Mouse (Mus musculus) C2C12 (cell line): Measurements from ENCODE around the gene Fut8.

Source experiments
- CEBPB ChIP-seq: IDR thresholded peaks from one replicate; pipeline ENCODE4 v1.6.1; 2011; ENCODE audit warnings: low read depth, mild to moderate bottlenecking, control low read depth, moderate library complexity
- CTCF ChIP-seq: IDR thresholded peaks from one replicate; pipeline ENCODE4 v1.5.1; 2011; ENCODE audit not compliant: control insufficient read depth, insufficient read depth, insufficient read length
- MAX ChIP-seq: IDR thresholded peaks from one replicate; pipeline ENCODE4 v1.6.1; 2011; ENCODE audit warnings: mild to moderate bottlenecking, control low read depth
- MYOG ChIP-seq: IDR thresholded peaks from one replicate; pipeline ENCODE4 v1.6.1; 2011; ENCODE audit not compliant: control insufficient read depth, insufficient read length; ENCODE audit errors: extremely low read depth
- USF1 ChIP-seq: IDR thresholded peaks from one replicate; pipeline ENCODE4 v1.6.1; 2011; ENCODE audit warnings: low read depth, mild to moderate bottlenecking, control low read depth, moderate library complexity

DNA sequence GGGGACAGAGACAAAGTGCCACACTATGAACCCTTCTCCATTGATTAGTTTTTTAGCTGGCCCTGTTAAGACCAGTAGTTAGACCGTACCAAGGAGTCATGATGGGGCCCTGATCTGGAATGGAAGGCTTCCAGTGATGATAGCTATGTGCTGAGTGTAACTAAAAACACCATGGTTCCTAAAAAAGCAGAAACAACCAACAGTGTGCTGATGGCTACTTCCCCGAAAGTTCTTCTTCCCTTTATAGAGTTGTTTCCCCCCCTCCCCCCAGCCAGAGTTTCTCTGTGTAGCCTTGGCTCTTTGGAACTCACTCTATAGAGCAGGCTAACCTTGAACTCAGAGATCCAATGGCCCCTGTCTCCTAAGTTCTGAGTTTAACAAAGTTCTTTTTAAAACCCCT lies 50.6 kb downstream of the Fut8 start:
- TF ChIP-seq CTCF (no peak), MYOG (no peak), CEBPB (no peak), USF1 (no peak), MAX (no peak)
